Mouse (Mus musculus) kidney, adult 2 months (tissue): ENCODE results near the gene Gm28729.

Experiments used
- CTCF ChIP-seq: fragments of 200-500 bp; conservative IDR thresholded peaks from 2 replicates; pipeline ENCODE4 v1.5.1; 2011; ENCODE audit warnings: low read depth, mild to moderate bottlenecking, control low read depth, low read length, moderate library complexity, mixed read lengths; ENCODE audit not compliant: insufficient read depth, insufficient read length
- POLR2A ChIP-seq: fragments of 200-500 bp; IDR thresholded peaks from one replicate; pipeline ENCODE4 v1.6.1; 2011; ENCODE audit warnings: low read depth, low read length, control low read depth

GRCm38 (mm10) chr9:96502856-96503610, 22.0 kb downstream of the Gm28729 start:
- no peak for TF ChIP-seq CTCF
- TF ChIP-seq POLR2A = no peak
